Mouse (Mus musculus) right cerebral cortex, adult 18-20 months (tissue): Measurements from ENCODE around the gene Rab7.

ENCODE experiments used
- DNase-seq: peaks from one replicate; pipeline ENCODE4 v3.0.0; 2022; ENCODE audit warnings: mixed read lengths

Gene Rab7

GRCm38 (mm10) chr6:88044577-88045405 lies at the start of gene Rab7:
Gene Rab7, minus strand, starts transcription at chr6:88045270.
- DNase-seq, result peak; percentile 98

GRCm38 (mm10) chr6:88088971-88089370 lies 43.9 kb upstream of the Rab7 start:
- DNase-seq, result no peak

- DNase-seq, result peak; percentile 97
These were observed 39.4 kb upstream of the Rab7 start, which contains the start of gene Rpn1 for GRCm38 (mm10) chr6:88084278-88085151. Gene Rpn1, plus strand, starts transcription at chr6:88084482.

GRCm38 (mm10) chr6:88083672-88084071 lies 38.6 kb upstream of the Rab7 start:
- DNase-seq, result no peak

GRCm38 (mm10) chr6:88083095-88083494 lies 38.0 kb upstream of the Rab7 start:
- no peak for DNase-seq

GRCm38 (mm10) chr6:88075960-88076517 lies 31.0 kb upstream of the Rab7 start:
- no peak for DNase-seq

GRCm38 (mm10) chr6:88074752-88075554 lies 29.9 kb upstream of the Rab7 start:
- peak; percentile 96 for DNase-seq

- no peak for DNase-seq
These were observed 26.1 kb upstream of the Rab7 start for GRCm38 (mm10) chr6:88071216-88071615.

- DNase-seq, result no peak
These were observed 25.4 kb upstream of the Rab7 start for GRCm38 (mm10) chr6:88070468-88070867.

GRCm38 (mm10) chr6:88068739-88069138 lies 23.7 kb upstream of the Rab7 start:
- DNase-seq, result no peak

GRCm38 (mm10) chr6:88067722-88068121 lies 22.7 kb upstream of the Rab7 start:
- no peak for DNase-seq

- no peak for DNase-seq
These were observed 20.9 kb upstream of the Rab7 start for GRCm38 (mm10) chr6:88065968-88066367.

GRCm38 (mm10) chr6:88065116-88065515 lies 20.0 kb upstream of the Rab7 start:
- no peak for DNase-seq

GRCm38 (mm10) chr6:88064072-88064642 lies 19.1 kb upstream of the Rab7 start:
- DNase-seq, result no peak

- DNase-seq, result no peak
These were observed 17.3 kb upstream of the Rab7 start for GRCm38 (mm10) chr6:88062398-88062797.

- DNase-seq, result no peak
These were observed 16.3 kb upstream of the Rab7 start for GRCm38 (mm10) chr6:88061406-88061805.

- DNase-seq, result no peak
These were observed 15.5 kb upstream of the Rab7 start for GRCm38 (mm10) chr6:88060602-88061001.

- DNase-seq, result no peak
These were observed 14.8 kb upstream of the Rab7 start for GRCm38 (mm10) chr6:88059903-88060302.

GRCm38 (mm10) chr6:88056866-88057265 lies 11.8 kb upstream of the Rab7 start:
- peak; percentile 79 for DNase-seq

GRCm38 (mm10) chr6:88055663-88056062 lies 10.6 kb upstream of the Rab7 start:
- no peak for DNase-seq

GRCm38 (mm10) chr6:88054081-88054835 lies 9.2 kb upstream of the Rab7 start:
- no peak for DNase-seq
